Mouse (Mus musculus) hindbrain, postnatal 0 days (tissue): ENCODE results near the gene Fbxo47. TPM values are rescaled to one million over a fixed set of nuclear protein-coding genes. Genes with fewer than 3 reads are reported as not detected.
"Not testable (repeated sequence)": the region's sequence is repeated elsewhere in the genome, so short reads cannot be mapped to it uniquely, and the experiment has no call there.

Experiments used
- ATAC-seq: fragments of 200-750 bp; cut with Nextera tagmentation; 2 replicates; pipeline ENCODE4 v1.8.0; 2017; ENCODE audit warnings: mild to moderate bottlenecking, moderate TSS enrichment, moderate library complexity
- DNase-seq: peaks from one replicate; pipeline ENCODE4 v3.0.0-alpha.2; 2015; ENCODE audit warnings: low spot score
- H3K27ac ChIP-seq: fragments of 300-500 bp; sonication (generic); 2 replicates; pipeline ENCODE4 v1.5.1; 2014; ENCODE audit warnings: mild to moderate bottlenecking
- H3K27me3 ChIP-seq: fragments of 300-500 bp; sonication (generic); 2 replicates; pipeline ENCODE4 v1.6.1; 2014; ENCODE audit warnings: low read length, mixed read lengths; ENCODE audit not compliant: insufficient read depth
- H3K36me3 ChIP-seq: fragments of 300-500 bp; sonication (generic); 2 replicates; pipeline ENCODE4 v1.6.1; 2014; ENCODE audit warnings: low read length, mixed read lengths; ENCODE audit not compliant: insufficient read depth
- H3K4me1 ChIP-seq: fragments of 300-500 bp; sonication (generic); 2 replicates; pipeline ENCODE4 v1.6.1; 2014; ENCODE audit warnings: antibody characterized with exemption, low read length, mixed read lengths; ENCODE audit not compliant: insufficient read depth
- H3K4me2 ChIP-seq: fragments of 300-500 bp; sonication (generic); 2 replicates; pipeline ENCODE4 v1.6.1; 2014; ENCODE audit warnings: low read depth, mild to moderate bottlenecking, low read length, moderate library complexity, mixed read lengths
- H3K4me3 ChIP-seq: fragments of 300-500 bp; sonication (generic); 2 replicates; pipeline ENCODE4 v1.5.1; 2014; ENCODE audit warnings: low read length
- H3K9ac ChIP-seq: fragments of 300-500 bp; sonication (generic); replicated peaks from 2 replicates; pipeline ENCODE4 v1.6.1; 2014; ENCODE audit warnings: mild to moderate bottlenecking, low read length, moderate library complexity, mixed read lengths
- H3K9me3 ChIP-seq: fragments of 300-500 bp; sonication (generic); 2 replicates; pipeline ENCODE4 v1.6.1; 2016; ENCODE audit warnings: low read length, mixed read lengths
- CTCF ChIP-seq: IDR thresholded peaks from 2 replicates; pipeline ENCODE4 v1.5.1; 2016; ENCODE audit warnings: antibody characterized with exemption, control low read depth, low read depth
- WGBS: fragments of 180-500 bp; shearing (Covaris S2); extraction: QIAGEN DNeasy Blood & Tissue Kit; methylation state at CpG from one replicate; pipeline ENCODE4 v1.1.7; 2014; 5-methylcytosine and 5-hydroxymethylcytosine counted together
- polyA plus RNA-seq: library from polyadenylated mRNA; unstranded; fragments of >200 nt; fragmentation: Nextera tagmentation; extraction: Ambion mirVana; gene quantifications from 2 replicates; pipeline ENCODE4 v1.2.1, GENCODE M21; 2015
- total RNA-seq: library from RNA; depleted of rRNA; stranded (reverse); fragments of >200 nt; gene quantifications from 2 replicates; pipeline ENCODE4 v1.2.3, GENCODE M21; 2014

Gene Fbxo47
- total and polyA plus RNA-seq, 2 experiments from 2014 or later: 0.36 to 0.47 TPM

DNA sequence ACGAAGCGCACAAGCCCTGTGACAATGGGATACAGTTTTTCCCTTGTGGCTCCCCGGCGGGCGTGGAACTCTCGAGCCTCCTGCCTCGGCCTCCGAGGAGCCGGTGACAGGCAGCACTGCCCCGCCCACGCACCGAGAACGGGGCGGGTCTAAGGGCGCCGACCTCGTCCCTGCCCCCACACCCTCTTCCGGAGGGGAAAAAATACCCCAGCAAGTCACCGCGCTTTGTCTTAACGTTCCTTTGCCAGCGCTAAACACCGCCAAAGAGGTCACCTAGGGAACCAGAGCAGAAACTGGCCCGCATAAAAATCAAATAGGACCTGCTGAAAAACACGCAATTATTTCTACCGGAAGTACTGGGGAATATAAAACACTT is 424 bp downstream of the Fbxo47 start:
- no peaks in the 10 kb centered on the region for H3K4me1 ChIP-seq
- 4% methylated on average over 26 of the region's 26 CpGs for WGBS
- H3K36me3 ChIP-seq: no peaks in the 10 kb centered on the region
- H3K27ac ChIP-seq: peak overlapping the region; percentile 86; the same call in 1 of the 2 replicates
- peak overlapping the region; percentile 67 for H3K4me2 ChIP-seq
- DNase-seq (peak; percentile 69), ATAC-seq (peak; percentile 37; the same call in 1 of the 2 replicates)
- no peaks in the 10 kb centered on the region for H3K27me3 ChIP-seq
- peak overlapping the region; percentile 61 for H3K4me3 ChIP-seq
- H3K9ac ChIP-seq: peak overlapping the region; percentile 47
- no peak for TF ChIP-seq CTCF
- no peaks in the 10 kb centered on the region for H3K9me3 ChIP-seq

DNA sequence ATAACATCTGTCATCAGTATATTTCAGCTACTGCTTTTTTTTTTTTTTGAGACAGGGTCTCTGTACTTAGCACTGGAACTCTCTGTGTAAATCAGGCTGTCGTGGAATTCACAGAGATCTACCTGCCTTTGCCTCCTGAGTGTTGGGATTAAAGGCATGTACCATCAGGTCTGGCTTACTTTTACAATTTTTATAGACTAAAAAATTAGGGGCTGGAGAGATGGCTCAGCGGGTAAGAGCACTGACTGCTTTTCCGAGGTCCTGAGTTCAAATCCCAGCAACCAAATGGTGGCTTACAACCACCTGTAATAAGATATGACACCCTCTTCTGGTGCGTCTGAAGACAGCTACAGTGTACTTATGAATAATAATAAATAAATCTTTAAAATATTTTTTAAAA is 3.6 kb downstream of the Fbxo47 start:
- DNase-seq (no peak), ATAC-seq (no peak)
- Histone ChIP-seq H3K36me3 (no peaks in the 10 kb centered on the region), H3K4me2 (no peak overlapping the region), H3K4me3 (no peak overlapping the region), H3K27ac (no peak overlapping the region), H3K4me1 (no peaks in the 10 kb centered on the region), H3K27me3 (no peaks in the 10 kb centered on the region), H3K9me3 (no peaks in the 10 kb centered on the region), H3K9ac (no peak overlapping the region)
- TF ChIP-seq CTCF: no peak
- 96% methylated on average over 4 of the region's 4 CpGs for WGBS

- Histone ChIP-seq H3K27ac (no peak overlapping the region), H3K27me3 (no peaks in the 10 kb centered on the region), H3K4me1 (no peaks in the 10 kb centered on the region), H3K4me3 (no peak overlapping the region), H3K36me3 (no peaks in the 10 kb centered on the region), H3K9ac (no peak overlapping the region), H3K9me3 (no peaks in the 10 kb centered on the region), H3K4me2 (no peak overlapping the region)
- TF ChIP-seq CTCF: no peak
- 83% methylated on average over 2 of the region's 2 CpGs for WGBS
- no peak for DNase-seq
- no peak for ATAC-seq
Measured at GRCm38 (mm10) chr11:97877341-97877740, 6.6 kb downstream of the Fbxo47 start.

DNA sequence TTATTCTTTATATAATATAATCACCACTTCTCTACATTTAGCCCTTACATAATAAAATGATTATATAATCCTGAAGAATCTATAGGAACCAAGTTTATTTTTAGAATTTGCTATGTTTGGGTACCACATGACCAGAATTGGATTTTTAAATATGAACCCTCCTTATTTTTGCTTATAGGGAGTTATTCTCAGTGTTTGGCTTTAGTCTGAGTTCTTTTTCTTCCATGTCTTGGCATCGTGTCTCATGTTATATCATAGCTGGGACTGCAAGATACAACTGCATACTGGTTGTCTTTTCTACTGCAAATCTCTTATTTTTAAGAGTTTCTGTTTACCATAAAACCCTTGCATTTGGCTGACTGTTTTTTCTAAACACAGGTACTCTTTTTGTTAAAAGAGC is 9.6 kb downstream of the Fbxo47 start:
- DNase-seq (no peak), ATAC-seq (no peak)
- Histone ChIP-seq H3K4me1 (no peaks in the 10 kb centered on the region), H3K4me2 (no peak overlapping the region), H3K9ac (no peak overlapping the region), H3K27ac (no peak overlapping the region), H3K4me3 (no peak overlapping the region), H3K36me3 (no peaks in the 10 kb centered on the region), H3K9me3 (no peaks in the 10 kb centered on the region), H3K27me3 (no peaks in the 10 kb centered on the region)
- WGBS: 89% methylated on average over 1 of the region's 1 CpGs
- TF ChIP-seq CTCF: no peak

- not testable (repeated sequence) for H3K4me1 ChIP-seq, DNase-seq, H3K9ac ChIP-seq, H3K27me3 ChIP-seq, H3K27ac ChIP-seq, H3K9me3 ChIP-seq, H3K4me2 ChIP-seq, ATAC-seq, H3K4me3 ChIP-seq, H3K36me3 ChIP-seq
- 95% methylated on average over 5 of the region's 5 CpGs for WGBS
Measured at GRCm38 (mm10) chr11:97872378-97872777, 11.6 kb downstream of the Fbxo47 start.

GRCm38 (mm10) chr11:97867591-97867990 is 16.4 kb downstream of the Fbxo47 start:
- 92% methylated on average over 3 of the region's 3 CpGs for WGBS
- DNase-seq: no peak
- no peak for ATAC-seq
- no peaks in the 10 kb centered on the region for H3K36me3 ChIP-seq
- TF ChIP-seq CTCF: no peak
- H3K4me3 ChIP-seq: no peak overlapping the region
- H3K9ac ChIP-seq: no peak overlapping the region
- H3K4me2 ChIP-seq: no peak overlapping the region
- no peak overlapping the region for H3K27ac ChIP-seq
- no peaks in the 10 kb centered on the region for H3K4me1 ChIP-seq
- no peaks in the 10 kb centered on the region for H3K9me3 ChIP-seq
- H3K27me3 ChIP-seq: no peaks in the 10 kb centered on the region

- Histone ChIP-seq H3K4me2 (no peak overlapping the region), H3K4me1 (no peaks in the 10 kb centered on the region), H3K4me3 (no peak overlapping the region), H3K27ac (no peak overlapping the region), H3K9me3 (no peaks in the 10 kb centered on the region), H3K27me3 (no peaks in the 10 kb centered on the region), H3K9ac (no peak overlapping the region), H3K36me3 (no peaks in the 10 kb centered on the region)
- ATAC-seq: no peak
- TF ChIP-seq CTCF: no peak
- 87% methylated on average over 3 of the region's 3 CpGs for WGBS
- DNase-seq: no peak
Measured at GRCm38 (mm10) chr11:97866091-97866888, 17.7 kb downstream of the Fbxo47 start.
